Mouse (Mus musculus) right cerebral cortex, postnatal 25 days (tissue): ENCODE data around the gene Dscaml1.

Source experiments
- DNase-seq: peaks from one replicate; pipeline ENCODE4 v3.0.0; 2022

Dscaml1 gene

DNA sequence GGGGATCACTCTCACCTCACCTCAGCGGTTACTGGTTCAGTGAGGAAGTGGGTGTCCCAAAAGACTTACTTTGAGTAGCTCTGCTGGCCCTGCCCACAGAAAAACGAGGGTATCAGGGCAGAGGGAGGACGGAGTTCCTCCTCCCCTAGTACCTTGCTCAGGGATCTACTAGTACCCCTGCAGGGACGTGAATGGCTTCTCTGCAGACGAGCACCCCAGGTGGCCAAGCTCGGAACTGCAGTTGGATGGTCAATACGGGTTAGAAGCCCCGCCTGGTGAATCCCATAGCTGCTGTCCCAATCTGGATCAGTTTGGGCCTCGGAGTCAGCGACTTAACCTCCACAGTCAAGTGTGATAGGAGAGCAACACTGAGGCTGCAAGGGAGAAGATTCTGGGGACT is 14.1 kb upstream of the Dscaml1 start:
- peak; percentile 83 for DNase-seq

DNA sequence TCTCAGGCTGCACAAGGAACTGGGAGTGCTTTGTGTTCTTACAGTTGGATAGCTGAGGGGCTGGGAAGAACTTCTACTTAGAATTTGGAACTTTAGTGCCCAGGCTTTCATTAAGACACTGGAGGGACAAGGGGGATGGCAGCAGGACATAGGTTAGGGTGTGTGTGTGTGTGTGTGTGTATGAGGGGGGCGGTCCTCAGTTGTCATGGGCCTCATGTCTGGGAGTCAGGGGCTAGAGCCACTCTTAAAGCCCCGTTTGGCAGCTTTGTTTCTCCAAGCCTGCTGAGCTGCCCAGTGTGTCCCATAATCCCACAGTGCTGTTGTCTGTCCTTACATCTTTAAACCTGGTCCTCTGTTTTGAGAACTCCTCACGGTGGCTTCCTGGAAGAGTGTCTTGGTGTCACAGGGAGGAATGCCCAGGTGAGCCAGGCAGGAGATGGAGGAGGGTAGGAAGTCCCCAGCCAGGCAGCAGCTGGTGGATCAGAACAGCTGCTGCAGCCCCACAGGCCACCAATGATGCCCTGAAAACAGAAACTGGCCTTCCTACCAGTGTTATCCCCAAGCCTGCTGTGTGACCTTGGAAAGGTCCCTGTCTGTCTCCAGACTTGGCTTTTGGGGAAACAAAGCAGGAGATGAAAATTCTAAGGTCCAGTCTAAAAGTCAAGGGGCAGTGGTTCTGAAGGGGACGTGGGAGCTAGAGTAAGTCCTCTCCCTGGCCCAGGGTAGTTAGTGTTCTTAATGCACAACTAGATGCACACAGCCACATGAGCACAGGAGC is 13.5 kb upstream of the Dscaml1 start:
- no peak for DNase-seq

DNA sequence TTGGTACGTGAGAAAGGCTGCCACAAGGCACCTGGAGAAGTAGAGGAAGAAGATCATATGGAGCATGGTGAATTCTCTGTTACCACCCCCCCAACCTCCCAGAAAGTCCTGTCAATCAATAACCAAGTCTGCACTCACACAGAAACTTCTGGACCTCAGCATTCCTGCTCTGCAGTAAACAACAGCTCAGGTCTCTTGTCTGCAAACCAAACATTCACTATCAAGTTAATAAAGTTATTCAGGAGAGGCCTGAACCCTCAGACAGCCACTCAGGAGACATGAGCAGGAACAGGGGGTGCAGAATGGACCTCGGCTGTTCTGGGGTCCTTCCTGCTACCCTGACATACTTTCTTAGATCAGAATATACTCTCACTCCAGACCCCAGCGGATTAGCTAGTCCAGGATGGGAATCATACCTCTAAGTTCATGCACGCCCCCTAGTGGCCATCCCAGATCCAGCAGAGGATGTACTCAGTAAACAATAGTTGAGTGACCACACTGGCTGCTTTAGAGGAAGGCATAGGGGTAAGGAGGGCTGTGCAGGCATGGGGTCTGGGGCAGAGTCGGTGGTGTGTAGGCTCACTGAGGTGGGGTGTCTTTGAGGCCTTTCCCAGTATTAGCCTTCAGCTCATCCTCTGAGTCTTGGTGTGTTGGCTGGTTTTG is 12.8 kb upstream of the Dscaml1 start:
- DNase-seq, result no peak

DNA sequence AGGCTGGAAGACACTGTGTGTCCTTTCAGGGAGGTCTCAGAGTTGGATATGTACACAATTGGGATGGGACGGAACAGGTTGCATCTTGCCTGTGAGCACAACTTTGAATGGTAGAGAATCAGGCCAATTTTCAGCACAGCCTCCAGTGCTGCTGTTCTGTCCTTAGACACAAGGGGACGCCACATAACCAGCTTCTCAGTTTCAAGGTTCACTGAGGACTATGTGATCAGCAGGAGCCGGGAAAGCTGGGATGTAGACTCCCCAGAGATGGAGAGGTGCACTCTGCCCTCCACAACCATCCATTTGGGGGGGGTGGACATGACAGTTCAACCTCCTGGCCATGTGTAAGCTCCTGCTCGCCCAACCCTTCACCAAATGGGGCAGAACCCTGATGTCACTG is 10.5 kb upstream of the Dscaml1 start:
- DNase-seq, result peak; percentile 71

DNA sequence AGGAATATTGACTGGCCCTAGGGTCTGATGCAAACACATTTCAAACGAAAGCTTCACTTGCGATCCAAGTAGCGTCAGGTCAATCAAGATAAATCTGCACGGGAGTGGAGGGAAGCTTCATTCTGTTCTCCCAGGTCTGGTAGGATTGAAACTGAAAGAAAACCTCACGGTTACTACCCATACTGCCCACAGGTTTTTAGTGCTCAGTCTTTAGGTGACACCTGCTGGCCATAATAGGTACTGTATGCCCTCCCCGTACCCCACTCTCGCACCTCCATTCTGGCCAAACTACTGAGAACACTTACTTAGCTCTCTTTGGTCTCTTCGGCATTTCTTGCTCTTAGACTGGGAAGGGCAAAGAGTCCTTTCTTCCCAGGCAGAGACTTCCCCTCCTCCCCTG is 9.2 kb upstream of the Dscaml1 start:
- no peak for DNase-seq

DNA sequence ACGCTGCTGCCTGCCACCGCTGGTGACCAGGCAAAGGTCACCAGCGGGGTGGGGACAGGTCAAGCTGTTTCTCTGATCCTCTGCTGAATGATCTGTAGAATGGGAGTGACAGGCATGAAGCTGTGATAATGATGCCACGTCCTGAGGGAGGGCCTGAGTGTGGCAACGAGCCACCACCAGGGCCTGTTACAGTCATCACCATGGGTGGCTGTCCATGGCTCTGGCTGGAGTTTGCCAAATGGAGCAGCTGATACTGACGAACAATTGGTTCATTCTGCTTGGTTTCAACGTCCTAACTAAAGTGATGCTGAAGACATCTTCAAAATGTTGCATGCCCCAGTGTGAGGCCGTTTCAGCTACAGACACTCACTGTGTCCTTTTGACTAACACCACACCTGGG is 8.2 kb upstream of the Dscaml1 start:
- no peak for DNase-seq

DNA sequence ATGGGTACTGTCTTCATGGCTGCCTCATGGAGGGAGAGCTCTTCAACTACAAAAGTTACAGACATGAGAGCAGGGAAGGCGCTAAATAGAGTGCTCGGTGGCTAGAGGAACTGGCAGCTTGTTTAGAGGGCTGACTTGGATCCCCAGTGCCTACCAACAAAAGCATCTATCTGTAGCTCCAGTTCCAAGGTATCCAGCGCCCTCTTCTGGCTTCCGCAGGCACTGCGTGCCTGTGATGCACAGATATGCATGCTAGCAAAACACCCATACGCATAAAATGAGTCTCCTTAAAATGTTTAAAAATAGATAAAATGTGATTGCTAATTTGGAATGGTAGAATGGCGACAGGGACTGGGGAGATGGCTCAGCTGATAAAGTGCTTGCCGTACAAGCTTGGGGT is 5.2 kb upstream of the Dscaml1 start:
- no peak for DNase-seq

DNA sequence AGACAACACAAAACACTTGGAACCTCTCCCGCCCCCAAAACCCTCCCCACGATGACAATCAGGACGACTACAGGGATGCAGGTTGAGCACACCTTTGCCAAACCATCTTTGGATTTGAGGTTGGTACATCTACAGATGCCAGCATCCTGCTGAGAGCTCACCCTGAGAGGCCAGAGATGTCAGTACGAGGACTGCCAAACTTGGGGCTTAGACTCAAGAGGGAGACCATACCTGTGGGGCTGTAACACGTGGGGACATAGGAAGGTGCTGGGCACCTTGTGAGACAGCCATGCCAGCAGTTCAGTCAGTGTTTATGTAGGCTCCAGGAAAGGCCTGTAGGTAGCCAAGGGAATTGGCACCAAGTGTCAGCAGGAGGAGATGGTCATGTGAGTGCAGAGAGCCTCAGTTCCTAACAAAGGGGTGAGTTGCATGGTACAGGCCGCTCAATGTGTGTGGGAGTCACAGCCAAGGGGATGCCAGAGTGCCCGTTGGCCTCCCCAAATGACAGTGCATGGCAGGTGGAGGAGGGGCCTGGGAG is 3.6 kb upstream of the Dscaml1 start:
- DNase-seq, result no peak

DNA sequence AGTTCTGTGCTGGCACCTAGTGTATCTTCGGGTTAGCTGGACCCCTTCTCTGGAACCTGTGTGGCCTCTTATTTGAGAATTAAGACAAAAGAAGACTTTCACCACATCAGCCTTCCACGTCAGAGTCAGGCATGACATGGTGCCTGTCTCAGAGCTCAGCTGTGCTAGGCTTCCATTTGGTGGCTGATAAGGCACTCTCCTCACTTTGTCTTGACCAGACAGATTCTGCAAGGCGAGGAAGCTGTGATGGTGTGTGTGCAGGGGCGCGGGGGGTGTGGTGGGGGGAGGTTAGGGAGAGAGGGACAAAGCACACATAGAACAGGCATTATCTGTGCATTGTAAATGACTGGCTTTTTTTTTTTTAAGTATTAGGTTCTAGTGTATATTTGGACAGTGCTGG is 3.0 kb downstream of the Dscaml1 start:
- DNase-seq, result no peak

DNA sequence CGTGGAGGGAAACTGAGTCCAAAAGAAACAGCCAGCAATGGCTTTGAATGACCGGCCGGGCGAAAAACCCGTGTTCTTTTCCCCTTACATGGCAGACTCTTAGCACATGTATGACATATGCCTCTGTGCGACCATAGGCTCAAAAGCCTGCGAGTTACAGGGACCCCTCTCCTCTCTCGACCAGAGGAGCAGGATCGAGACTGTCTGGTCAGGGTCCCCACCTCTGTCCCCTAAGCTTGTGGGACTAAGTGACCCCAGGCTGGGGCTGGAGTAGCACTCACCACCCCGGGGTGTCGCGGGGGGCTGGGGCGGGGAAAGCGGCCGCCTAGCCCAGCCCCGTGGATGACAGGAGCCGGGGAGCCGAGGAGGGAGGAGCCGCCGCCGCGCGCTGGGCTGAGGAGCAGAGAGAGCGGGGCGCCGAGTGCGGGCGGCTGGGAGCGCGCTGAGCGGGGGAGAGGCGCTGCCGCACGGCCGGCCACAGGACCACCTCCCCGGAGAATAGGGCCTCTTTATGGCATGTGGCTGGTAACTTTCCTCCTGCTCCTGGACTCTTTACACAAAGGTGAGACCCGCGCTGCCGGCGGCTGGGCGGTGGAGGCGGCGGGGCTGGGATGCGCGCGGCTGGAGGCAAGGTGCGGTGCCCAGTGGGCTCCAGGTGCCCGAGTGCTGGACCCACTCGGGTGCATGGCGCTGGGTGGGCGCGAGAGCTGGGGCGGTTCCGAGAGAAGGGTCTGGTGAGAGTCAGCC is 3.7 kb downstream of the Dscaml1 start:
- DNase-seq, result peak; percentile 71

DNA sequence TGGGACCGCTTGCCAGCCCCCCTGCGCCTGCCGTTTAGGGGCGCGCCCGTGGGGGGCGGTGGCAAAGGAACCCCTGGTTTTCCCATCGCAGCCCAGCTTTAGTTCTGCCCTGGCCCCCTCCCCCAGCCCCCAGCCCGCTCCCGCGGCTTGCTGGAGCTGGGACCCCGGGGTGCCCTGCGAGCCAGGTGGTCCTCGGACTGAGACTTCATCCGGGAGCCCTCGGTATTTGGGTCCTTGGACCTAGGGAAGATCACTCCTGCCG is 4.2 kb downstream of the Dscaml1 start:
- no peak for DNase-seq

DNA sequence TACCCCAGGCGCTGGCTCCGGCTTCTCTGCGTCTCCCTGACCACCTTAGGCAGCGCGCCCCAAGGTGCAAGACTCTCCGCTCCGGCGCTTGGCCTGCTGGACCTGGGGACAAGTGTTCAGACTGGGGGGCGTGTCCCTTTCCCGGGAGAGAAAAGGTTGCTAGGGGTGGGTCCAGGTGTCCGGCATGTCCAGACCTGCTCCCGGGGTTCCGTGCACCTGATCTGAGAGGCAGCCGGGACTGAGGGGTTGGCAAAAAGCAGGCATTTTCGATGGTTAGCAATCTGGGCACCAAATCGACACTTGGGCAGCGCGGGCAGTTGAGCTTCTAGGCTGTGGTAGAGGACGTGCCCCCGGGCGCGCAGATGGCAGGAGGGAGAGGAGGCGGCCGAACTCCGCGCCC is 4.7 kb downstream of the Dscaml1 start:
- peak; percentile 29 for DNase-seq

DNA sequence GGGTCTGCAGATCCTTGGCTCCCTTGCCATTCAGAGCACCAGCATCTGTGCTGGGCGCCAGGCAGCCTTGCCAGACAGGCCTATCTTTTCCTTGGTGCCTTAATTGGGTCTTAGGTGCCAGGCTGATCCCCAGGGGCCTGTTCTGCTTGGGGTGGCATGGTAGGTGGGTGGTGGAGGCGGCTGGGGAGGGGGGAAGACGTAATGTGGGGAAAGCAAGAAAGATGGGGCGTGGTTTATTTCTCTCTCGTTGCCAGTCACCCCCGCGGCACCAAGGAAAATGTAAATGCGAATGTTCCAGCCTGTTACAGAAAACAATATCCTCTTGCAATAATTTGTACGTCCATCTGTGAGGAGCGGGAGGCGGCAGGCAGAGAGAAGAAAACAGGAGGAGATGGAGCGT is 6.2 kb downstream of the Dscaml1 start:
- peak; percentile 56 for DNase-seq

DNA sequence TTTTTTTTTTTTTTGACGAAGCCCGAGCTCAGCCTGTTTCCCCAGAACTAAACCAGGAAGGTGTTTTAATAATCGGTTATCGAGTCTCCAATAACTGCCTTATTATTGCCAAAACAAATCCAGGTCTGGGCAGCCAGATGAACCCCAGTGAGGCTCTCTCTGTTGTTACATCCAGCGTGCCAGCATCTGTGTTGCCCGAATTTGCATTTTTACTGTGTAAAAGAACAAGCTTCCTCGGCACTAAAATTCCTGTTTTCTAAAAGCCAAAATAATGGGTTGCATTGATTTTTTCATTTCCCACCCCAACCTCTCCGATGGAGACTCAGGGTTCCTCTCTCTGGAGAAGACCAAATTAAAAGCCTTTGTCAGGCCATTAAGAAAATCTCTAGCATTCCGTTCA is 6.7 kb downstream of the Dscaml1 start:
- DNase-seq, result no peak

DNA sequence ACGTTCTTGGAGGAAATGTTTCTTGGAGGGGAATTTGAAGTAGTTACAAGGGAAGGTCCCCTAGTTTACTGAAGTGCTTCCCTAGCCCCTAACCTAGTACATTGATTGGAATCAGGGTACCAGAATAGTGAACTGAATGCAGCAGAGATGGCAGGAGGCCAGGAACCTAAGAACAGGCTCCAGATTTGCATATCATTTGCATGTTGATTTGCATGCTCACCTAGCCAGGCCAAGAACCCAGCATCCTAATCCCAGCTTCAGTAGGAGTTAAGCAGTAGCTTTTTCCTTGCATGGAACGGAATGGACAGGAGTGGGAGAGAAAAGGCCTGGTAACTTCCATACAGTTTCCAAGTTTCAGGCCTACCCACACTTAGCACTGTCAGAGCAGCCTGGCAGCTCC is 7.7 kb downstream of the Dscaml1 start:
- DNase-seq, result no peak

DNA sequence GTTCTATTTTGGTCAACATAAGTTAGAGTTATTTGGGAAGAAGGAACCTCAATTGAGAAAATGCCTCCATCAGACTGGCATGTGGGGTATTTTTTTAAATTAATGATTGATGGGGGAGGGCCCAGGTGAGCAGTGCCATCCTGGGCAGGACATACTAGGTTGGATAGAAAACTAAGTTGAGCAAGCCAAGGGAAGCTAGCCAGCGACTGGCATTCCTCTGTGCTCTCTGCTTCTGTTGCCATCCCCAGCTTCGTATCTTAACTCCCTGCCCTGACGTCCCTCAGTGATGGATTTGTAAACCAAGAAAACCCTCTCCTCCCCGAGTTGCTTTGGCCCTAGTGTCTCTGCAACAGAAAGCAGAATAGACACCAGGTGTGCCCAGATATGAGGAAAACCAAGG is 12.6 kb downstream of the Dscaml1 start:
- DNase-seq, result no peak

DNA sequence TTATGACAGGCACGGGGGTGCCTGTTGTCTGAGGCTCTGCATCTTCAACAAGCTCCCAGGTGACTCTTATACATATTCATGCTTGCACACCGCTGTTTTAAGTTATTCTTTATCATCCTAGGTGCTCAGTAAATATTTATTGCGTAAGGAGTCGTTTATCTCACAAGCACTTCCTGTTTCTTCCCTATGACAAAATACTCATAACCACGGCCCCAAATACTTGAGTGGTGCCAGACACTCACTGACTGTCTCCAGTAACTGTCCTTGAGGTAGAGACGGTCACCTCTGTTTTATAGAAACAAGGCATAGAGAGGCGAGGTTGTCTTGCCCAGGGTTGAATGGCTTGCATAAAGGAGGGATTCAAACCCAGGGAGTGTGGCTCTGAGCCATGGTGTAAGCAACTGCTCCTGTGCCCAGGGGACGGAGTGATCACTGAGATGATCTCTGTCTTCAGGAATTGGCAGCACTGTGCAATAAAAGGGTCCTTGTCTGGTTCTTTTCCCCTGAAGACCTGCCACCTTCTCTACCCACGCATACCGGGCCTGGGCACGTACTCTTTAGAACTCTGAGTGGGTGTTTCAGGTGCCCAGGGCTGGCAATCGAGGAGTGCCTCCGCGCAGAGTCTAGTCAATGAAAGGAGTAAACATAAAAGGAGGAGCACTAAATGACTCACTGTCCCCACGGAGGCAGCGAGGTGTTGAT is 13.8 kb downstream of the Dscaml1 start:
- no peak for DNase-seq

DNA sequence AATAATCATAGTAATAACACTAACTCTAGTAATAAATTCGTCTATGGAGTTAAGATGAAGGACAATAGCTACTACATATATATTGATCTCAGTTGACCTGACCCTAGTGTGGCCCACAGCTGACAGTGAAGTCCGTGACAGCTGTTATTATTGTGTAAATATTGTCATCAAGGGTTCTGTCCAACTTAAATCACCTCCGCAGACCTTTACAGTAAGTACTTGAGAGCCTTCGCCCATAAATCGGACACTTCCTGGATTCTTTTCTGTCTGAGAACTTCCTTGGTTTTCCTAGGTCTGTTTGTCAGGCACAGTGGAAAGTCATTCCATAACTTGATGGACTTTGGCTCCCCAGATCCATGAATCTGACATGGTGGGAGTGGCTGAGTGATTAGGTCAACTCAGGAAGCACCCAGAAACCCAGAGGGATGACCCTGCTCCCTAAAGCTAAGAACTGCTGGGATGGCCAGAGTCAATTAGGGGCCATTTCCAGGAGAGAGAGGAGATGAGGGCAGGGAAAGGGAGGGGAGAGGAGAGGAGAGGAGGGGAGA is 17.9 kb downstream of the Dscaml1 start:
- no peak for DNase-seq

DNA sequence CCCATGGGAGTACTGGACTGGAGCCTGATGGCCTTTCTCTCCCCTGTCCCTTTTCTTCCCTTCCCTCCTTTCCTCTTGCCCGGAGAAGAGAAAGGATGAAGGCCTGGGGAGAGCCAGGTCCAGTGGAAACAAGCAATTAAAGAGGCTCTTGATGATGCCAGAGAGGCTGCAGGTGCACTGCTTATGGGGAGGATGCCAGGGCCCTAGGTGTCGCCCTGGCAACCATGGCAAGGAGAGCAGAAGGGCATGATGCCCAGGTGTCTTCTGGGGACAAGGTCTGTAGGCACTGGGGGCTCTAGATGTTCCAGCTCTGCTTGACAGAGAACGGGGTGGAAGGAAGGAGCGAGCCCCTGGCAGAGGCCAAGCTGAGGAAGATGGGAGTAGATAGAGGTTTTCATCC is 23.2 kb downstream of the Dscaml1 start:
- DNase-seq, result no peak

DNA sequence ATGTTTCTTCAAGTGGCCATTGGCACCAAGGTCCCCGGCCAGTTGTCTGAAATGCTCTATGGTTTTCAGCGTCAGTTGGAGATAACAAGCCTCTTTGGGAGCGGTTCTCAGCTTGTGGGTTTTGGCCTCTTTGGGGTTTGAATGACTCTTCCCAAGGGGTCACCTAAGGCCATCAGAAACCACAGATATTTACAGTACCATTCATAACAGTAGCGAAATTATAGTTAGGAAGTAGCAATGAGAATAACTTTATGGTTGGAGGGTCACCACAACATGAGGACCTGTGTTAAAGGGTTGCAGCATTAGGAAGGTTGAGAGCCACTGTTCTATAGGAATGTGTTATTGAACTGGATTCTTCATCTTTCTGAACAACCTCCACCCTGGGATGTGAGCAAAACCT is 24.9 kb downstream of the Dscaml1 start:
- DNase-seq, result no peak

DNA sequence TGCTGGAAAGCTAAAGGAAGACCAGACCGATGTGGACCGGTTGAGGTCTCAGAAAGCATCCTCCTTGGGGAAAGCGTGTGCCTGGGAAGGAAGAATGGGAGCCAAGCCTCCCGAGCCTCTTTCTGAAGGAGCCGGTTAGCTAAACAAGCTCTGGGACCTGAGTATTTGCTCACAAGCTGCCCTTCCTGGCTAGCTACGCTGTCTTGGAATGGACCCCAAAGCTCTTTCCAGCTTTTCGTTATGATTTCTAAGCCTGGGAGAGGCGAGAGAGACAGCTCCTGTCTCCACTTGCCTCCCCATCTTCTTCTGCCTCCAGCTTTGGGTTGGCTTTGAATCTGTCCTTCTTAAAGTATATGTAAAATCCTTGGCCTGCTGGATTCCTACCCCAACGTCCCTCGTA is 27.6 kb downstream of the Dscaml1 start:
- DNase-seq, result no peak

DNA sequence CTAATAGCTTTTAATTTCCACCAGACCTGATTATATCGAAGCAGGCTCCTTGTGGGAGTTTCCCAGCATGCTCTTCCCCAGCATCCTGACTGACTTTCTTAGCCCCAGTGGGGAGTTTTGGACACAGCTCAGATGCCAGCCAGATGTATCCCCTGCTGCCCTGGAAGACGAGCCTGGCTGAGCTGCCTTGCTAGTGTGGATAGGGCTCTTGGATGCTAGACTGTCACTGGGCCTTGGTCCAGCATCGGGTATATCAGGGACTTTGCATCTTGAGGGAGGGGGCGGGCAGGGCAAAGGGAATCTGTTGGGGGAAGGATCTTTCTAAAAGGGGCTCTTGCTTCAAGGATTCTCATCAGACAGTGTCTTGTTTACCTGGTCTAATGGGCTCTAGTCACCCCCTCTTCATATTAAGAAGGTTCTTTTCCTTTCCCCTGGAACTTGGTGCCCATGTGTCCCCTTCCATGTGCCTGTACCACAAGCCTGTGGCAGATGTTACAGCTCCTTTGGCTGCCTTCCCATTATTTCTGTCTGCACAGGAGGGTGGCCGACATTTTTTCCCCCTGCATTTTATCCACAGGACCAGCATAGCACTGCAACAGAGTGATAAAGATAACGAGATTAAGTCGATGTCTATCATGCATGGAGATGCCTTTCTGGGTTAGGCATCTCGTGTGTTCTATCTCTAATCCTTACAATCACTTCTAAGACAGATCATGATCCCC is 28.6 kb downstream of the Dscaml1 start:
- DNase-seq, result no peak

DNA sequence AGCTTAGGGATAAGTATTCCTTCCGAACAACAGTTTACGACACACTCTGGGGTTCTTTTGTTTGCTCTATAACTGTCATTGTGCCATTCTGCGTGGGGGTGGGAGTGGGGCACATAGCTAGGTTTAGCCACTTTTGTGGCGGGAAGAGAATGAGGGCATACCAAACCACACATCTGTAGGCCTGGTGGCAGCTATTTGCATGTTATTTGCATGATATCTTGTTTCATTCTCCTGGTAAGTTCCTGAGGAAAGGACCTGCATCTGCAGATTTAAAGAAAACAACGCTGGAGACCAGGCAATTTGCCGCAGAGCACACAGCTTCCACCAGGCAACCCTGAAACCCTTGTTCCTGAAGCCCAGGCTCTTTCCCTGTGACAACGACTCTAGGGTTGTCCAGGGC is 30.8 kb downstream of the Dscaml1 start:
- DNase-seq, result no peak
